Mouse (Mus musculus) embryonic fibroblast, embryonic 13.5 days (primary cell): ENCODE measurements at regions not wholly inside any gene's neighbourhood (a gene's known extent, or its start where the extent isn't known, plus 50 kb on each side); places are given as distances from the start of the nearest gene placed in this dataset.

Source experiments
- CTCF ChIP-seq: IDR thresholded peaks from 2 replicates; pipeline ENCODE4 v1.5.1; 2011; ENCODE audit warnings: mild to moderate bottlenecking, control low read depth, low read length, moderate library complexity, borderline replicate concordance; ENCODE audit not compliant: insufficient read depth
- POLR2A ChIP-seq: IDR thresholded peaks from 2 replicates; pipeline ENCODE4 v1.6.1; 2011; ENCODE audit warnings: low read depth, mild to moderate bottlenecking, control low read depth, low read length, moderate library complexity

- no peak for TF ChIP-seq CTCF
- no peak for TF ChIP-seq POLR2A
Measured at GRCm38 (mm10) chr13:51953084-51953483, 106.6 kb downstream of the Gadd45g start.
